ENCODE assay signal across 8 mouse cellular contexts in the genomic region with DNA sequence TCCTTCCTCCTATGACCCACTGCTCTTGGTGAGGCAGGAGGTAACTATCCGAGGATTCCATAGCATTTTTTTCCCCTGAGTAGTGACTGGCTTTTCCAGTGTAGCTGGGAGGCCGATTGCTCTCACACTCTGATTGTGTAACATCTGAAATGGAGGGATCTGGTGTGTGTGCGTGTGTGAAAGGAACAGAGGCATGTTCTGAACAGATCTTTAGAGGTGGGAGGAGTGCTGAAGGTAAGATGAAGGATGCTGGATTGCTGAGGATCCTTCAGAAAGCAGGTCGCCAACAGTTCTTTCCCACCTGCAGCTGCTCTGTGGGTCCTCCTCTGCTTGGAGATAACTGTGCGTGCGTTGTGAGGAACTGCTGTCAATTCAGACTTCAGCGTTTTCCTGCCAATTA. TPM values are rescaled to one million over a fixed set of nuclear protein-coding genes. Genes with fewer than 3 reads are reported as not detected.
DNase-seq lines count a peak whose midpoint lies in the region; ATAC-seq and TF ChIP-seq lines count a peak whose summit lies in the region.

No protein-coding gene starts in this region.

- H3K79me2 ChIP-seq in liver, adult 2 months (ENCODE audit: control insufficient read depth, insufficient read depth, low read length) = peaks cover 23% of the 10 kb centered on the region

- peak overlapping the region; percentile 75 for H3K9ac ChIP-seq in liver, adult 2 months (ENCODE audit: low read depth, low read length)
- H3K9ac ChIP-seq in embryonic facial prominence, embryonic 14.5 days (ENCODE audit: low read depth, low read length) = peak overlapping the region; percentile 40; the same call in 1 of the 2 replicates
- H3K9ac ChIP-seq in intestine, embryonic 14.5 days (ENCODE audit: low read length) = peak overlapping the region; percentile 37

- DNase-seq in liver, adult 2 months (ENCODE audit: extremely low read depth, low read depth, low spot score) = peak; percentile 57
- no peak for DNase-seq in liver
- no peak for DNase-seq in embryonic facial prominence, embryonic 14.5 days (ENCODE audit: low spot score)
- DNase-seq in intestine, embryonic 14.5 days (ENCODE audit: low spot score) = no peak
- DNase-seq in ovary, adult 18-20 months (ENCODE audit: low spot score) = no peak
- no peak for DNase-seq in cerebellum, adult 8-10 months
- DNase-seq in embryo, embryonic 10.5 days (ENCODE audit: low spot score) = no peak

- no peak for TF ChIP-seq POLR2A in liver, adult 2 months (IDR thresholded peaks at IDR 0.05; ENCODE audit: extremely low read depth, insufficient read depth, low read length)

- peak overlapping the region; percentile 85 for H3K27ac ChIP-seq in liver, adult 2 months (replicated peaks; ENCODE audit: insufficient read depth, low read depth, low read length)
- no peak overlapping the region for H3K27ac ChIP-seq in embryonic facial prominence, embryonic 14.5 days (replicated peaks; ENCODE audit: low read depth, low read length)
- H3K27ac ChIP-seq in intestine, embryonic 14.5 days (ENCODE audit: low read depth) = 0 out of 2 replicates have a peak overlapping the region, but pooled peaks have one; percentile 16

- no peak for TF ChIP-seq CTCF in liver, adult 2 months (IDR thresholded peaks at IDR 0.05; ENCODE audit: low read depth, low read length)

- peak; percentile 0; the same call in 1 of the 2 replicates for ATAC-seq in embryonic facial prominence, embryonic 14.5 days (ENCODE audit: low read depth)
- no peak; the same call in 1 of the 2 replicates for ATAC-seq in intestine, embryonic 14.5 days (replicated peaks; ENCODE audit: low FRiP score, low TSS enrichment, low read depth)

- WGBS in liver, adult 2 months = 2% methylated on average over 7 of the region's 7 CpGs
- 8% methylated on average over 7 of the region's 7 CpGs for WGBS in embryonic facial prominence, embryonic 14.5 days
- 4% methylated on average over 7 of the region's 7 CpGs for WGBS in intestine, embryonic 14.5 days

- H3K4me2 ChIP-seq in embryonic facial prominence, embryonic 14.5 days (ENCODE audit: low read depth, low read length) = peak overlapping the region; percentile 98
- H3K4me2 ChIP-seq in intestine, embryonic 14.5 days (ENCODE audit: low read length) = peak overlapping the region; percentile 92

- H3K4me1 ChIP-seq in liver, adult 2 months (ENCODE audit: control insufficient read depth, insufficient read depth, low read length) = peaks cover 12% of the 10 kb centered on the region; the same call in 1 of the 2 replicates
- H3K4me1 ChIP-seq in embryonic facial prominence, embryonic 14.5 days (ENCODE audit: control insufficient read depth, insufficient read depth, low read length) = peaks cover 6% of the 10 kb centered on the region; the same call in 1 of the 2 replicates
- H3K4me1 ChIP-seq in intestine, embryonic 14.5 days (replicated peaks; ENCODE audit: control insufficient read depth, insufficient read depth, low read length) = peaks cover 8% of the 10 kb centered on the region
- peaks cover 31% of the 10 kb centered on the region for H3K4me1 ChIP-seq in megakaryocyte, embryonic 14.5 days

- no peaks in the 10 kb centered on the region for H3K9me3 ChIP-seq in embryonic facial prominence, embryonic 14.5 days (ENCODE audit: control insufficient read depth, low read length)
- no peaks in the 10 kb centered on the region for H3K9me3 ChIP-seq in intestine, embryonic 14.5 days (ENCODE audit: control insufficient read depth, low read length)
- peaks cover 4% of the 10 kb centered on the region for H3K9me3 ChIP-seq in megakaryocyte, embryonic 14.5 days

- H3K4me3 ChIP-seq in liver, adult 2 months (ENCODE audit: insufficient read depth, low read depth, low read length) = peak overlapping the region; percentile 72
- peak overlapping the region; percentile 88 for H3K4me3 ChIP-seq in embryonic facial prominence, embryonic 14.5 days (ENCODE audit: low read depth, low read length)
- peak overlapping the region; percentile 92 for H3K4me3 ChIP-seq in intestine, embryonic 14.5 days (ENCODE audit: low read depth, low read length)
- peak overlapping the region; percentile 93 for H3K4me3 ChIP-seq in megakaryocyte, embryonic 14.5 days (replicated peaks)

- no peaks in the 10 kb centered on the region for H3K36me3 ChIP-seq in liver, adult 2 months (ENCODE audit: control insufficient read depth, insufficient read depth, low read length)
- H3K36me3 ChIP-seq in embryonic facial prominence, embryonic 14.5 days (ENCODE audit: control insufficient read depth, insufficient read depth, low read length) = no peaks in the 10 kb centered on the region
- no peaks in the 10 kb centered on the region for H3K36me3 ChIP-seq in intestine, embryonic 14.5 days (ENCODE audit: control insufficient read depth, insufficient read depth, low read length)
- no peaks in the 10 kb centered on the region for H3K36me3 ChIP-seq in megakaryocyte, embryonic 14.5 days (replicated peaks; ENCODE audit: low read length)

- H3K27me3 ChIP-seq in liver, adult 2 months (ENCODE audit: control insufficient read depth, insufficient read depth, low read length) = no peaks in the 10 kb centered on the region
- no peaks in the 10 kb centered on the region for H3K27me3 ChIP-seq in embryonic facial prominence, embryonic 14.5 days (replicated peaks; ENCODE audit: control insufficient read depth, insufficient read depth, low read length)
- no peaks in the 10 kb centered on the region for H3K27me3 ChIP-seq in intestine, embryonic 14.5 days (replicated peaks; ENCODE audit: control insufficient read depth, insufficient read depth, low read length)
- peaks cover 61% of the 10 kb centered on the region for H3K27me3 ChIP-seq in megakaryocyte, embryonic 14.5 days (replicated peaks)

RNA-seq across cellular contexts. Expression of gene Acvr2b, which starts 0.6 kb away (rescaled TPM):
- 3.7 and 4.2 TPM in 2 replicates for total RNA-seq in liver, adult 2 months (2014; rRNA removed)
- polyA plus RNA-seq in liver, adult 2 months (2012; rRNA removed) = 2.8 and 4.8 TPM in 2 replicates
- polyA plus RNA-seq in embryonic facial prominence, embryonic 14.5 days (2014; fragmentation: Nextera tagmentation; extraction: Ambion mirVana) = 18.1 and 19.4 TPM in 2 replicates
- polyA plus RNA-seq in intestine, embryonic 14.5 days (2014; fragmentation: Nextera tagmentation; extraction: Ambion mirVana) = 28.6 and 31.1 TPM in 2 replicates
- 0.81 and 0.87 TPM in 2 replicates for polyA plus RNA-seq in megakaryocyte, embryonic 14.5 days (2012; ENCODE audit: insufficient read depth, low replicate concordance)

RNA-seq across cellular contexts. Expression of gene Slc22a14, which starts 36.0 kb away (rescaled TPM):
- total RNA-seq in liver, adult 2 months (2014; rRNA removed) = not detected in 2 replicates
- polyA plus RNA-seq in liver, adult 2 months (2012; rRNA removed) = not detected in 2 replicates
- 0.26 TPM in 1 of 2 replicates, not detected in the other for polyA plus RNA-seq in embryonic facial prominence, embryonic 14.5 days (2014; fragmentation: Nextera tagmentation; extraction: Ambion mirVana)
- 0.11 and 0.16 TPM in 2 replicates for polyA plus RNA-seq in intestine, embryonic 14.5 days (2014; fragmentation: Nextera tagmentation; extraction: Ambion mirVana)
- polyA plus RNA-seq in megakaryocyte, embryonic 14.5 days (2012; ENCODE audit: insufficient read depth, low replicate concordance) = not detected in 2 replicates

RNA-seq across cellular contexts. Expression of gene Exog, which starts 43.4 kb away (rescaled TPM):
- 0.92 and 1.1 TPM in 2 replicates for total RNA-seq in liver, adult 2 months (2014; rRNA removed)
- polyA plus RNA-seq in liver, adult 2 months (2012; rRNA removed) = 0.85 and 1.1 TPM in 2 replicates
- 22.5 and 26.4 TPM in 2 replicates for polyA plus RNA-seq in embryonic facial prominence, embryonic 14.5 days (2014; fragmentation: Nextera tagmentation; extraction: Ambion mirVana)
- polyA plus RNA-seq in intestine, embryonic 14.5 days (2014; fragmentation: Nextera tagmentation; extraction: Ambion mirVana) = 23.2 and 27.2 TPM in 2 replicates
- polyA plus RNA-seq in megakaryocyte, embryonic 14.5 days (2012; ENCODE audit: insufficient read depth, low replicate concordance) = 0.72 TPM in 1 of 2 replicates, not detected in the other

RNA-seq across cellular contexts. Expression of gene Xylb, which starts 44.2 kb away (rescaled TPM):
- 204 and 276 TPM in 2 replicates for total RNA-seq in liver, adult 2 months (2014; rRNA removed)
- 154 and 166 TPM in 2 replicates for polyA plus RNA-seq in liver, adult 2 months (2012; rRNA removed)
- polyA plus RNA-seq in embryonic facial prominence, embryonic 14.5 days (2014; fragmentation: Nextera tagmentation; extraction: Ambion mirVana) = 4.8 and 5.0 TPM in 2 replicates
- polyA plus RNA-seq in intestine, embryonic 14.5 days (2014; fragmentation: Nextera tagmentation; extraction: Ambion mirVana) = 11.2 and 12.5 TPM in 2 replicates
- polyA plus RNA-seq in megakaryocyte, embryonic 14.5 days (2012; ENCODE audit: insufficient read depth, low replicate concordance) = 0.09 and 0.70 TPM in 2 replicates

Comparison
In these comparisons a context has a peak if more than half of its experiments do, and no peak if none do; other contexts are left out.
1. RNA of gene Exog, which starts 43.4 kb away (polyA plus RNA-seq): 23.2 to 27.2 TPM in intestine, embryonic 14.5 days and 22.5 to 26.4 TPM in embryonic facial prominence, embryonic 14.5 days; 0.85 to 1.1 TPM in liver, adult 2 months and 0.72 TPM in megakaryocyte, embryonic 14.5 days; every median in the first group is over 10 times any median in the second.
2. Peak in every context shown above with its lines, with median percentiles within 50 percentile points of each other: H3K4me3 ChIP-seq and H3K9ac ChIP-seq.